Mouse (Mus musculus) MEL-GATA-1-ER (cell line): Measurements from ENCODE around the gene Lgals3bp.
A peak's percentile ranks its signal among the peaks of the same experiment; 100 is the strongest.

Source experiments
- DNase-seq: peaks from one replicate; pipeline ENCODE4 v3.0.0-alpha.2; 2012; ENCODE audit warnings: low read depth; ENCODE audit errors: extremely low read depth

Lgals3bp gene

GRCm38 (mm10) chr11:118423266-118423971, 21.5 kb upstream of the Lgals3bp start:
- DNase-seq: peak; percentile 67

- no peak for DNase-seq
Observed at GRCm38 (mm10) chr11:118420261-118420660, 18.4 kb upstream of the Lgals3bp start.

- peak; percentile 96 for DNase-seq
Observed at GRCm38 (mm10) chr11:118418834-118419504, 17.1 kb upstream of the Lgals3bp start, which contains the start of gene Cant1. Cant1 (minus strand) TSS chr11:118419086.

- no peak for DNase-seq
Observed at GRCm38 (mm10) chr11:118418442-118418833, 16.5 kb upstream of the Lgals3bp start.

GRCm38 (mm10) chr11:118417496-118417895, 15.6 kb upstream of the Lgals3bp start:
- DNase-seq: no peak

GRCm38 (mm10) chr11:118416046-118416445, 14.2 kb upstream of the Lgals3bp start:
- no peak for DNase-seq

- DNase-seq: no peak
Observed at GRCm38 (mm10) chr11:118415630-118416029, 13.7 kb upstream of the Lgals3bp start.

GRCm38 (mm10) chr11:118414270-118414669, 12.4 kb upstream of the Lgals3bp start:
- no peak for DNase-seq

GRCm38 (mm10) chr11:118413055-118413454, 11.2 kb upstream of the Lgals3bp start:
- no peak for DNase-seq

- no peak for DNase-seq
Observed at GRCm38 (mm10) chr11:118412601-118413000, 10.7 kb upstream of the Lgals3bp start.

- no peak for DNase-seq
Observed at GRCm38 (mm10) chr11:118411271-118411670, 9.4 kb upstream of the Lgals3bp start.

- DNase-seq: no peak
Observed at GRCm38 (mm10) chr11:118410479-118410878, 8.6 kb upstream of the Lgals3bp start.

GRCm38 (mm10) chr11:118410073-118410444, 8.2 kb upstream of the Lgals3bp start:
- no peak for DNase-seq

GRCm38 (mm10) chr11:118409106-118410072, 7.5 kb upstream of the Lgals3bp start:
- DNase-seq: no peak

- DNase-seq: no peak
Observed at GRCm38 (mm10) chr11:118408051-118408740, 6.3 kb upstream of the Lgals3bp start.

GRCm38 (mm10) chr11:118407318-118407910, 5.5 kb upstream of the Lgals3bp start:
- DNase-seq: no peak

GRCm38 (mm10) chr11:118406521-118406920, 4.6 kb upstream of the Lgals3bp start:
- no peak for DNase-seq

- no peak for DNase-seq
Observed at GRCm38 (mm10) chr11:118405311-118405710, 3.4 kb upstream of the Lgals3bp start.

- no peak for DNase-seq
Observed at GRCm38 (mm10) chr11:118403951-118404899, 2.3 kb upstream of the Lgals3bp start.

GRCm38 (mm10) chr11:118403183-118403582, 1.3 kb upstream of the Lgals3bp start:
- no peak for DNase-seq
